Mouse (Mus musculus) kidney, adult 18-20 months (tissue): ENCODE data around the gene Def8.
"Not testable (repeated sequence)": the region's sequence is repeated elsewhere in the genome, so short reads cannot be mapped to it uniquely, and the experiment has no call there.

Experiments
- DNase-seq: peaks from one replicate; pipeline ENCODE4 v3.0.0; 2021

The Def8 gene

DNA sequence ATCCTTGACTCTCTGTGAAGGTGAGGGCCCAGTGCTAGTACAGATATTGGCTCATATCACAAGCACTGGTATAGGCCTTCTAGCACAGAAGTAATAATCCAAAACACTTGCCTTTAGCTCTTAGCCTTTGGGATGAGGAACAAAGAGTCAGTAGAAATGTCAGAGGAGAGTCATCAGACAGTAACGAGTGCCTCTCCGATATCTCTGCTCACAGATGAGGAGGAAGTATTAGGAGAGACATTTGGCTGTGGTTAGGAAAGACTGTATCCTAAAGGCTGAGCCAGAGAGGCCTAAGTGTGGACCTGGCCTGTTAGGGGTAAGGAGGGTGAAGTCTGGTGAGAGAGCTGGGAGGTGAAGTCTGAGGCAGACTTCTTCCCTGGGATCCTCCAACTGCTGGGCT, 18.5 kb downstream of the Def8 start:
- DNase-seq, result no peak

- DNase-seq, result no peak
These were observed 19.0 kb downstream of the Def8 start for GRCm38 (mm10) chr8:123442351-123442750.

DNA sequence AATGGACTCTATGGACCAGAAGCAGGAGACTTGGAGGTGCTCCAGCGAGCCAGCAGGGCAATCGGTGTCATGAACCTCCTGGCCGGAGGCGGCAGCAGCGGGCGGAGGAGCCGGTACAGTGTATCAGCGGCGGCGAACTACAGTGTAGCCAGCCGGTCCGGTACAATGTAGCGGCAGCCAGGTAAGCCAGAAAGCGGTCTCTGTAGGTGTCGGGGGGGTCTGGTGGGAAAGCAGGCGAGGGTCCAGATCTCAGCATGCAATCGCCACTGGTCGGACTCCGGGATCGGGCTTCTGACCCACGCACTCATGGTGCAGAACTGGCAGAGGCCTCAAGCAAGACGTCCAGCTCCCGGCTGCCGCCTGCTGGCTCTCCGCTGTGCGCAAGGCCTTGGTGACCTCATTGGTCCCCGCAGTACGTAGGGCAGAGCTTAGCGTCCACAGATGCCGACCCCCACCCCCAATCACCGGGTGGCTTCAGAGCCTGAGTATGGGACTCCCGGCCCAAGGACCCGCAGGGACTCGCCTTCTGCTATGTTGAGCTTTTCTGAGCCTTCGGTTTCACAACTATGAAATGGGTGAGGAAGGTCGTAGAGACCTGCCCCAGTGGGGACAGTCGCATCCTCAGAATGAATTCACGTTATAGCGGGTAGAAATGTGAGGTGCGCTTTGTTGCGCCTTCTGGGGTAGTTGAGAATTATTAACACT, 19.7 kb downstream of the Def8 start:
- DNase-seq, result peak; percentile 98

DNA sequence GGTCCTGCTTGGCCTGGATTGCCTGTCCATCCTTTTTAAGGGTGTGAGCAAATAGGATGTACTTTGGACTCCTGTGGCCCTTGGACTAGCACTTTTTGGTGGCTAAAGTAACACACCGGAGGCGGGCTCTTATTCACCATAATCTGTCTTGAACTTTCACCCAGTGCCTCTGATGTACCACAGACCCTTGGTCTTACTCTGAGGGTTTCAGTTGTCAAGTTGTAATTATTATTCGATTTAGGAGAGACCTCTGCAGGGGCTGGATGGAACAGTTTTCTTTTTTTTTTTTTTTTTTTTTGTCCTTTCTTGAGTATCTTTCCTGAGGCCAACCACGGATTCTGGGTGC, 20.2 kb downstream of the Def8 start:
- DNase-seq, result no peak

- peak; percentile 14 for DNase-seq
These were observed 20.8 kb downstream of the Def8 start for GRCm38 (mm10) chr8:123444131-123444530.

GRCm38 (mm10) chr8:123445981-123446380, 22.7 kb downstream of the Def8 start:
- peak; percentile 18 for DNase-seq

DNA sequence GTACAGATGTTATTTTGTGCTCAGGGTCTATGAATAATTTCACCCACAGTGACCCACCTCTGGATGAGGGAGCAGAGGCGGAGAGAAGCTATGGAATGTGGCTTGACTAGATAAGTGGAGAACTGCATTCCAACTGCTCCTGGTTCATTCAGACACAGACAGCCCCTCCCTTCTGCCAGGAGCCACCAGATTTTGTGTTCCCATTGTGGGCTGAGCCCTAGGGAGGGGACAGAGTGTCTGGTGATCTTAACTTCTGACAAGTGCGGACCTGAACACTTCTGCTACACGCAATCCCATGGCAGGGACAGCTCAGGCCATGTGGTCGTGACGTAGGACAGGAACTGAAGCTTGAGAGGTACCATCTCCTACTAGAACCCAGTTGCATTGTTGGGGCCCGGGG, 23.5 kb downstream of the Def8 start:
- no peak for DNase-seq

- no peak for DNase-seq
These were observed 27.5 kb downstream of the Def8 start for GRCm38 (mm10) chr8:123450783-123451182.

DNA sequence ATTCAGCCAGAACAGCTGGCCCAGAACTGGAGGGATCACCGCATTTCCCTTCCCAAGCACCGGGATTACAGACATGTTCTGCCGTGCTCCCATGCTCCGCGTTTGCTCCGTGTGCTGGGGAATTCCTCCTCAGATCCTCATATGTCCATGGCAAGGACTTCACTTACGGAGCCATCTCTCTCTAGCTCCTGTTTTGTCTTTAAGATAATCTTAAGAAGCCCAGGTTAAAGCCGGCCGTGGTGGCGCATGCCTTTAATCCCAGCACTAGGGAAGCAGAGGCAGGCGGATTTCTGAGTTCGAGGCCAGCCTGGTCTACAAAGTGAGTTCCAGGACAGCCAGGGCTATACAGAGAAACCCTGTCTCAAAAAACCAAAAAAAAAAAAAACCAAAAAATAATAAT, 28.4 kb downstream of the Def8 start:
- DNase-seq, result not testable (repeated sequence)

- DNase-seq, result no peak
These were observed 28.8 kb downstream of the Def8 start for GRCm38 (mm10) chr8:123452149-123452548.

DNA sequence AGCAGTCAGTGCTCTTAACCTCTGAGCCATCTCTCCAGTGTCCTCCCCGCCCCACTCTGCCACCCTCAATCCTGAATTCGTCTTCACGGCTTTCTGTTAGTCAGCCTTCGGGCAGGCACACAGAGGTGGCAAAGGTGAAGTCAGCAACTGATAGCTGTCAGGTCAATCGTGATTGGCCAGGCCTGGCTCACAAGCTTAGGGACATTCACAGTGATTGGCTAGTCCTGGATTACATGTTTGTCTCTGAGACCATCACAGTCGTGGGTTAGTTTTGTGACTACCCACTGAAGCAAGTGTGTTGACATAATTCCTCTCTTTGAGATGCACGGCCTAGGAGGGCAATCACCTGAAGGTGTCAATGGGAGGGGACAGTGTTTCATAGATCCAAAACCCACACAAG, 30.0 kb downstream of the Def8 start:
- DNase-seq, result no peak

DNA sequence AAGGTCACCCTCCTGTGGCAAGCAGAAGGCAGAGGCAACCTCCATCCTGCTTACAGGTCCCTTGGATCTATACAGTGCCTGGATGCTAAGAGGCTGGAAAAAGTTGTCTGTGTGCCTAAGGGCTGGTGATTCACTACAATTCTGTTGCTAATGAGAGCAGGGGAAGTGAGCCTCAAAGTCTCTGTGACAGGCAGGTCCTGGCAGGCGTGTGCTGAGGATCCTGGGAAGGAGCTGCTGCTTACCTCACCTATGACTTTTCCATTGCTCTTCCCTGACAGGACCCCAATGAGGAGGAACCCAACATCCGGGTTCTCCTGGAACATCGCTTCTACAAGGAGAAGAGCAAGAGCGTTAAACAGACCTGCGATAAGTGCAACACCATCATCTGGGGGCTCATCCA, 30.6 kb downstream of the Def8 start:
- no peak for DNase-seq

DNA sequence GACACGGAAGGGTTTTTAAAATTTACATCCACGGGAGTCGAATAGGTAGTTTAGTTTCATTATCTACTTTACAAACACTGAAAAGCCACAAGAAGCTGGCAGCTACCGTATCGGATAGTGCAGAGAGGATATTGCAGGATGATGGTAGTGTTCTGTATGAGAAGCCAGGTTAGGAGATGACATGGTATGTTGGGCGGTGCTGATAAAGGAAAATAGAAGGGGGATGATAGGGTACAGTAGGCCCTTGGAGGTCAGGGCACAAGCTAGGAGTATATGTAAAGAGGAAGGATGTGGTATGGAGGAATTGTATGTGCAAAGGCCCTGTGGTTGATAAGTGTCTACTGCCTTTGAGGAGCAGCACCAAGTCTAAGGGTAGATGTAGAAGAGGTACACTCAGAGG, 31.2 kb downstream of the Def8 start:
- DNase-seq, result no peak

DNA sequence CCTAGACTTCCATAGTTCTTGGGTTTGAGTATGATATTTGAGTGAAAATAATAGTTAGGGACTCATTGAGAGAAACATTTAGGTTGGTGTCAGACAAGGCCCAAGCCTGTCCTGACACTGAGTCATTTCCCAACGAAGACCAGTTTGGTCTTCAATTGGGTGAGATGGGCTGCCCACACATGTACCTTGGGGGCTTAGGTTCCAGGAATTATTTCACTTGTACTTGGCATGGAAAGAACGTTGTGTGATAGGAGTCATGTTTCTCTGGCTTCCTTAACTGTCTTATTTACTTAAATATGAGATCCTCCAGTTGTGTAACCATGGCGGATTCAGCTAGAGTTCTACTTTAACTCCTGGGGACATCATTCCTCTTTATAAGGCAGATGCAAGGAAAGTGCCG, 40.3 kb downstream of the Def8 start:
- DNase-seq, result no peak

- no peak for DNase-seq
These were observed 44.1 kb downstream of the Def8 start for GRCm38 (mm10) chr8:123467476-123467875.

- DNase-seq, result not testable (repeated sequence)
These were observed 49.7 kb downstream of the Def8 start for GRCm38 (mm10) chr8:123472991-123473390.

GRCm38 (mm10) chr8:123474549-123474948, 51.2 kb downstream of the Def8 start:
- not testable (repeated sequence) for DNase-seq

GRCm38 (mm10) chr8:123476911-123477736, 53.8 kb downstream of the Def8 start:
- DNase-seq, result no peak

GRCm38 (mm10) chr8:123477737-123478258, 54.5 kb downstream of the Def8 start, which contains the start of gene Afg3l1:
TSS of gene Afg3l1 (plus strand) at chr8:123477903.
- peak; percentile 97 for DNase-seq

GRCm38 (mm10) chr8:123478456-123479218, 55.3 kb downstream of the Def8 start:
- no peak for DNase-seq

GRCm38 (mm10) chr8:123482627-123483026, 59.3 kb downstream of the Def8 start:
- DNase-seq, result no peak

GRCm38 (mm10) chr8:123491280-123492075, 68.2 kb downstream of the Def8 start:
- no peak for DNase-seq
